In the genomic region with DNA sequence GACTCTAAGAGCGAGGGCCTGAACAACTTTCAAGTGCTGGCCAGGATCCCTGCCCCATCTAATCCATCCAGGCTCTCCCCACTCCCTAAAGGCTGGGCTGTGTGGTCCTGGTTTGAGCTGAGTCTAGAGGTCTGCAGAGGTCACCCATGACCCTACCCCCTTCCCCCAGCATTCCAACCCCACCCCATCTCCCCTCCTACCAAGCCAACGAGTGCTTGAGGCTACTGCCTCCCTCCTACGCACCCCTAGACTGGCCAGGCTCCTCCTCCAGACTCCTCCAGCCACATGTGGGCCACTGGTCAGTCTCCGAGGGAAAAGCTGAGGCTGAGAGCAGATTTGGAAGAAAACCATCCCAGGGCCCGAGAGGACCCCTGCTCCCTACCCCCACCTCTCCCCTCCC, we compare ENCODE assay signal across 10 mouse cellular contexts.
DNase-seq lines count a peak whose midpoint lies in the region; ATAC-seq lines count a peak whose summit lies in the region.
"Had no signal": no experiment of that assay in that cellular context is flagged by ENCODE, and none has a peak within 500 bp of the region (broad histone marks: within the 10 kb centered on the region; RNA-seq: fewer than 3 reads in every experiment).

No protein-coding gene starts in this region.

- no peak overlapping the region for H3K9ac ChIP-seq in heart, embryonic 16.5 days (ENCODE audit: low read length)
- H3K9ac ChIP-seq: limb, embryonic 13.5 days had no signal

- no peaks in the 10 kb centered on the region; the same call in 1 of the 2 replicates for H3K27me3 ChIP-seq in heart, embryonic 16.5 days (ENCODE audit: control insufficient read depth, insufficient read depth, low read length)

- H3K4me3 ChIP-seq in heart, embryonic 16.5 days (ENCODE audit: low read length): no peak overlapping the region
- H3K4me3 ChIP-seq: limb, embryonic 13.5 days had no signal

- H3K4me1 ChIP-seq in heart, embryonic 16.5 days (ENCODE audit: control insufficient read depth, insufficient read depth, low read length): no peaks in the 10 kb centered on the region; the same call in 1 of the 2 replicates

- WGBS in heart, embryonic 16.5 days: 46% methylated on average over 5 of the region's 5 CpGs

- no peak overlapping the region for H3K4me2 ChIP-seq in heart, embryonic 16.5 days (ENCODE audit: low read depth, low read length)
- H3K4me2 ChIP-seq: limb, embryonic 13.5 days had no signal

- ATAC-seq in heart, embryonic 16.5 days (replicated peaks; ENCODE audit: extremely low read depth, insufficient read depth, low FRiP score): peak; percentile 18; the same call in 1 of the 2 replicates

- H3K36me3 ChIP-seq in heart, embryonic 16.5 days (ENCODE audit: control insufficient read depth, insufficient read depth): no peaks in the 10 kb centered on the region

- no peak overlapping the region for H3K27ac ChIP-seq in heart, embryonic 16.5 days (ENCODE audit: low read length)
- H3K27ac ChIP-seq: limb, embryonic 13.5 days had no signal

- peaks cover 2% of the 10 kb centered on the region for H3K9me3 ChIP-seq in heart, embryonic 16.5 days (replicated peaks; ENCODE audit: control insufficient read depth, low read length)
- H3K9me3 ChIP-seq: limb, embryonic 13.5 days had no signal

- no peak for DNase-seq in heart, adult 11 months
- DNase-seq in kidney, postnatal 4 days: peak; percentile 66 to 77
- no peak for DNase-seq in kidney, adult 11 months
- peak; percentile 46 for DNase-seq in ES-CJ7 (ENCODE audit: low read depth, low spot score)
- peak; percentile 45 for DNase-seq in embryo, embryonic 9.5 days (ENCODE audit: extremely low spot score)
- DNase-seq in adrenal gland, postnatal 4 days (ENCODE audit: low spot score in 2 of 2): no peak
- DNase-seq: cerebellum, adult 11-12 months; heart, postnatal 10 days had no signal

Comparison
In these comparisons a context has a peak if more than half of its experiments do, and no peak if none do; other contexts are left out.
1. DNase-seq: peak in kidney, postnatal 4 days (2 of 2), ES-CJ7 (single experiment) and embryo, embryonic 9.5 days (single experiment); none in heart, adult 11 months (single experiment), kidney, adult 11 months (single experiment) and adrenal gland, postnatal 4 days (0 of 2).